Mouse (Mus musculus): ENCODE results near the gene Klhl31.

Gene Klhl31

DNA sequence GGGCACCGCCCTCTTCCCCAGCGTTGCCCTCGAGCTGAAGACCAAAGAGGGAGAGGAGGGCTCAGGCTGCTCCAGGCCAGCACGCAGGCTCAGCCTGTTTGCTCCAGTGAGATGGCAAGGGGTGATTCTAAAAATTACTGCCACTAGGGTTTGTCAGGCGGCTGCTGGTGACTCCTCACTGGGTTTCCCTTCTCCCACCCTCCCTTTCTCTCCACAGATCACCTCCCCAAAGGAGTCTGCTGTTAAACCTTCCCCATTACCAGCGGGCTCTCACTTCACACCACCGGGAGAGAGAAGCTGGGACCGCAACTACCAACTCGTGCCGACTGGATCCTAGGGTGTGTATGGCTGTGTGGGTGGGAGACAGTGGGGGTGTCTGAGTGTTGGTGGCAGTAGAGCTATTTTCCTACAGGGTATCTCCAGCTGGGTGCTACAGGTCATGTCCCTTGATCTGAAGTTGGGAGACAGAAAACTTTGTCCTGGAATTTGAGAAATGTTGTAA is at the start of gene Klhl31:
Gene Klhl31, plus strand, starts transcription at position 51 of the 502 bp plus-strand sequence.
- DNase-seq: peak; percentile 14

GRCm38 (mm10) chr9:77586806-77587591 is 49.3 kb upstream of the Klhl31 start:
- no peak for DNase-seq

GRCm38 (mm10) chr9:77587616-77588015 is 48.7 kb upstream of the Klhl31 start:
- DNase-seq: no peak

- no peak for DNase-seq
Observed at GRCm38 (mm10) chr9:77589496-77589895, 46.8 kb upstream of the Klhl31 start.

DNA sequence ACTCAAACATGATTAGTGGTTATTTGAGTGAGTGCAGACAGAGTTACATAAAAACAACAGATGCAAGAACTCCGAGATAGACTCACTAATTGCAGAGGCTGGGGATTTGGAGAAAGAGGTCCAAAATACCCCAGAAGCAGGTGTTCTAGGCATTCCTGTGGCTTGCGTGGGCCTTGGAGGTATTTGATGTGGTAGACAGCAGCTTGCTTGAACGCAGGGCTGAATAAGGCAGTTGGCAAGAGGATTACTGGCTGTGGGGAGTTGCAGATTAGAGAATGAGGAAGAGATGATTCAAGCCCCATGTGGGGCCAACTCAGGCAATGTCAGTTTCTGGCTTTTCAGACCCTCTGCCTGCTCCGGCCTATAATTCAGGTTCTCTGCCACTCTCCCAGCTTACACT is 43.9 kb upstream of the Klhl31 start:
- no peak for DNase-seq

- no peak for DNase-seq
Observed at GRCm38 (mm10) chr9:77595006-77595626, 41.2 kb upstream of the Klhl31 start.

DNA sequence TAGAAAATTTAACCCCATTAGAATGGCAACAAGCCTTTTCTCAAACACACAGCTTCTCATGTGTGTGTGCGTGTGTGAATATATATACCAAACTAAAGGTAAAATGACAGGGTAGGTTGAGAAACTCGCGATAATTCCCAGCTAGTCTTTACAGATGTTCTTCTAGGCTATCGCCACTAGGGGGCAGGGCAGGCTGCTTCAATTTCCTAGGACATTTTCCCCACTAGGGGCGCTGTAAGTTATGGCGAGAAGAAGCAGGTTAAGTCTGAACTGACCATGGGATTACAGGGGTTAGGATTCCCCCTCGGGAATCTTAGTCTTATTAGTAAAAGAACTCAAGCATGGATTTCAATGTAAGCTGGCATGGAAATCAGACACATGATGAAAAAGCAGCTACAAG is 39.9 kb upstream of the Klhl31 start:
- peak; percentile 85 for DNase-seq

DNA sequence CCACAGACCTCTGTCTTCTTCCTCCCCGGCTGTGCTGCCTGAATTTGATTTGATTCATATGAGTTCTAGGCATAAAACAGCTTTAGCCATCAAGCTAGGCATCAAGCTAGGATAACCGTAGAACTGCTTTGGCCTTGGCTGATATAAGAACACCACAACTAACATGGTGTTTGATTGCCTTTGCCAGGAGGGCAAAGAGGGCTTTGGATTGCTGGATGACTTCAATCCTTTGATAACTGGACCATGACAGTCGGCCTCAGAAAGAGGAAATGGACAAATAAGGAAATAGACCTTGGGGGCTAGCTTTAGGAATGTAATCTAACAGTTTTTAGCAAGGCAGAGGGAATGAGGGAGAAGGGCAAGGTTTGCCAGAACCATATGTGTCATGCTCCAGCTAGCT is 37.7 kb upstream of the Klhl31 start:
- DNase-seq: no peak

DNA sequence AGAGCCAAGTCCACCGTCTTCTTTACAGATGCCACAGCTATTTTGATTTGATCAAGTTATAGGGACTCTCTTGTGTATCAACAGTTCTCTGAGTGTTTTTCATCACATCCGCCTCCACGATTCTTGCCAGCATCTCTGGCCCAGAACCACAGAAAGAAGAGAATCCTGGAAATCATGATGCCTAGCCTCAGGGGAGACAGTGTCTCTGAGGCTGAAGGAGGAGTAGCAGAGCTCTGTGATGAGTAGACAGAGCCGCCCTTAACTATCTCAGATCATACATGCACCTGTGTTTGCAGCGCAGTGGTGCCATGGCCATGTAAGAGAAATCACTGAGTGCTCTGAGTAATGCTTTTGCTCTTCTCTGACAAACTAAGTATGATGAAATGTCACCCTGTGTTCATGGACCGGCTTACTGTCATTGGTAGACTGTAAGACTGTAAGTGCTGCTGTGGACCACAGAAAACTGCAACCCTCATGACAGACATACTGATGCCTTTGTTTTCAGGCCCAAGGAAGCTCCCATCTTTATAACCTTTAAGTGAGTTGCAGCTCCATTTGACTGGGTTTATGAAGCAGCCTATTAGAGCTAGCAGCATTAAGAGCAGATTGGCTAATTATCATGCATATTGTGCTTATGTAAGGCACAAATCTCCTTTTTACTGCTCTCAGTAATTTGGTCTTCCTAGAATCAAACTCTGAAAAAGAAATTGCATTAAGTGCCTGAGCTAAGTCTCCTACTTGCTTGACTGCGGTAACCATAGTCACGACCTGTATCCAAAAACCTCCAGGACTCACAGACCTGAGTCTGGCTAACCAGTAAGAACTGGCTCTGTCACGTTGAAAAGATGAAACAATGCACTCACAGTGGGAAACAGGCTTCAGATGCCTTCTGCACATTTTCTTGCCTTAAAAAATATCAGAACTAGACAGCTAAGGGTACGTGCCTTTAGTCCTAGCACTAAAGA is 33.7 kb upstream of the Klhl31 start:
- no peak for DNase-seq

DNA sequence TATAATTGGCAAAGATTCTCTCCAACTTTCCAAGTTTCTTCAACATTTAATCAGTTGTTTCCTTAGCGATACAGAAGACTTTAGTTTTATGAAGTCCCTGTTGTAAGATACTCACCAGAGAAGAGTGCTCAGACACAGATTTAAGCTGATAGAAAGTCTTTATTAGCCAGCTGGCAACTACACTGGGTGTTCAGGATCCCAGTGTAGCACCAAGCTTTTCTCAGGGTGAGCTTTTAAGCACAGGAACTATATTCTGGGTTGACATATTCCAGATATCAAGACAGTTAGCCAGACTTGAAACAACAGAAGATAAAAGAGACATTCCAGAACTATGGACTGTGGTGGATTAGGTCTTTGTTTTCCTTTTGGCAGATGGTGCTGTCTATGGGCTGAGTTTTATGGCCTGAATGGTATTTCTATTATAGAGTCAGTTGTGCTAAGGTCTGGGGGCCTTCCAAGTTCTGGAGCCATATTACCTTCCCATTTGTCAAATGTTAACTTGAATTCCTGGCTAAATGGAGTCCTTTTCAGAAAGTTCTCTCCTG is 32.3 kb upstream of the Klhl31 start:
- DNase-seq: no peak

DNA sequence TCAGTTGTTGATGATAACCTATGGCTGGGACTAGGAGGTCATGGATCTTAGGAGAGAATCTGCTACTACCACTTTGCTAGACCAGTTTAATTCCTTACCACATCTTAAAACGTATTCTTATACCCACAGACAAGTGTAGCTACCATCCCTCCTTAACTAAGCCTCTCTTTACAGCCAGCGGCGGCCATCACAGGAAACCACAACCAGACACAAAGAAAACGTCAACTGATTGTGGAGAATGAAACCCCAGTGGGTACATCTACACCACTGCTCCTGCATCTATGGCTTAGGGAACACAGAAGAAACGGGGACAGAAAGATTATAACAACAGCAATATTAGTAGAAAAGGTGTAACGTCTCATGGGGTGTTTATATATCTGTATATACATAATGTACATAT is 29.0 kb upstream of the Klhl31 start:
- DNase-seq: no peak

GRCm38 (mm10) chr9:77607840-77608239 is 28.5 kb upstream of the Klhl31 start:
- peak; percentile 59 for DNase-seq

DNA sequence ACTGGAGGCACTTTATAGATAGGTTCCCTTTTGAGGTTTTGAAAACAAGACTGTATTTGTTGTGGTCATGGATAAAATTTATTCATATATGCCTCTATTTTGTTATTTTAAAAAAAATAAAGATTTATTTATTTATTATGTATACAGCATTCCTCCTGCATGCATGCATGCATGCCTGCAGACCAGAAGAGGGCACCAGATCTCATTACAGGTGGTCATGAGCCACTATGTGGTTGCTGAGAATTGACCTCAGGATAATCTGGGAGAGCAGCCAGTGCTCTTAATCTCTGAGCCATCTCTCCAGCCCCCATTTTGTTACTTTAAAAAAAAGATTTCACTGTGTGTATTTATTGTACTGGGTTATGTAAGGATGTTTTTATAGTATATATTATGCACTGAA is 25.5 kb upstream of the Klhl31 start:
- DNase-seq: peak; percentile 20

DNA sequence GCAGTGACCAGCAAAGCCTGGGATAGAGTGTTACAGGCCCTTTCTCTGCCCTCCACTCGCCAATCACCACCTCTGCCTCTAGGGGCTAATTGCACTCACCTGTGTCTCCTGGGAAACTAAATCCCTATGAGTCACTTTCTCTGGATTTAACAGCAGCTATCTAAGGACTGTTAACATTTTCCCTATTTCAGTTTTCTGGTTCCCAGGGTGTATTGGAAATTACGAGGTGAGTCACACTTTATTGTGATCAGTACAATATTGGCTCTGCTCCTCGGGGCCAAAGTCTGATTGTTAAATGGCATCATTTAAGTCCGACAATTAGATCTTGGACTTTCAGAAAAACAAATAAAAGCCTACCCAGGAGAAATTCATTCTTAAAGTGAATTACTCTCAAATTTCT is 24.0 kb upstream of the Klhl31 start:
- no peak for DNase-seq

DNA sequence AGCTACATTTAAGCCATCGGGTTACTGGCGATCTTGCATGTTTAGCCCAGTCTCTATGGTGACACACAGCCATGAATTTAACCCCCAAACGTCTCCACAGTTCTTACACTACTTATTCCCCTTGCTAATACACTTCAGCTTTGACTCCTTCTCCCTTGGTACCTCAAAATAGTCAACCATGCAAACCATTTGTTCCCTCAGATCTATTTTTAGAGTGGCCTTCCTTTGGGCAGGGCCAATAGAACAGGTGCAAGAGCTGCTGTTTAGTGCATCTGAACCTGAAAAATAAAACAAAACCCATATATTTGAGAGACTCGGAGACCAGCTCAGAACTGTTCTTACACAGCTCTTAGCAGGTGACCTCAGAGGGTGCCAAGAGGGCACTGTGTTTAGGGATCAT is 20.4 kb upstream of the Klhl31 start:
- DNase-seq: no peak

DNA sequence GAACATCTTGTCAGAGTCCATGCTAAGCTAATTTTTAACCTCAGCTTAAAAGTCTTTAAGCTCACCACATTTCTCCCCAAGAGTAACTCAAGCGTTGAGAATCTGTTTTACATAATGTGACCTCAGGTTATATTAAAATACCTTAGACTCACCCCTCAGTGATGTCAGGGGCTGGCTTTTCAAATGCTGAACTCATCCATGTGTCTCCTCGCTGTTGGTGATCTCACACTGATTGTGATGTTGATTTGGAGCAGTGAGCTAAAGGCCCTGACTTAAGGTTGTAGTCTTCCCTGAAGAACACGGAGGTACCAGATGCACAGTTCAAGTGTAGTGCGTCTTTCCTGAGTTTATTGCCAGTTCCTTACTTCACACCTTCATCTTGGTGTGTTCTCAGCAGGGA is 19.5 kb upstream of the Klhl31 start:
- no peak for DNase-seq

DNA sequence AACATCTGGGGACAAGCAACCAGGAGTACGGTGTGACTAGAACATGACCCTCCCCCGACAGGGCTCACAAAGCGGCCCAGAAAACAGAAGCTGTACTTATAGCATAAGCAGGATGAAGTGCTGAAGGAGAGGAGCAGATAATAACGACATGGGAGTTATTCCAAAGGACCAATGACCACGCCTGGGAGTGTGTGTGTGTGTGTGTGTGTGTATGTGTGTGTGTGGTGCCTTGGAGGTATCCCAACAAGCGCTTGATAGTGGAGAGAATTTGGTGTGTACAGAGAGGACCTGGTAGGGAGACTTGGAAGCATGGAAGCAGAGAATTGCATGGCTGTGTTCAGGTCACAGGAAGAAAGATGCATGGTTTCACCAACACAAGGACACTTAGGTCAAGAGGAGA is 18.5 kb upstream of the Klhl31 start:
- DNase-seq: no peak

DNA sequence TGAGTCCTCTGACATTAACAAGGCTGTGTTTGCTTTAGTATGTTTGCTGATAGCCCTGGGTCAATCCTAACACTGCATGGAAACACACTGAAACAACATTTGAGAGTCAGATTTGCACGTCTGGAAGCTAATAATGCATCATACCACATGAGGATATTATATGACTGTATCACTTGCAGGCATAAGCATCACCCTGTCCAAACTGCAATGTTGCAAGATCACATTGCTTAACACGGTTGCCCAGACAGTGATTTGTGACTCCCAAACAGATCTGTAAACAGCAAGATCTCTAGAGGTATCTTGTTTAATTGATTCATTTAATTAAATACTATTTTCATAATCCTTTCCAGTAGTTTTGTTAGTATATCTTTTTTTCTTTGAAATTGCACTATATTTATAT is 17.9 kb upstream of the Klhl31 start:
- no peak for DNase-seq

- DNase-seq: no peak
Observed at GRCm38 (mm10) chr9:77620077-77620476, 16.2 kb upstream of the Klhl31 start.

GRCm38 (mm10) chr9:77620482-77620881 is 15.8 kb upstream of the Klhl31 start:
- peak; percentile 30 for DNase-seq

GRCm38 (mm10) chr9:77622874-77623273 is 13.4 kb upstream of the Klhl31 start:
- peak; percentile 22 for DNase-seq

GRCm38 (mm10) chr9:77623318-77624050 is 12.8 kb upstream of the Klhl31 start:
- no peak for DNase-seq

Measured in kidney, postnatal 10 days (tissue).